Mouse (Mus musculus) T-helper 1 cell (primary cell): ENCODE results near the gene BC049715.
"Not testable (repeated sequence)": the region's sequence is repeated elsewhere in the genome, so short reads cannot be mapped to it uniquely, and the experiment has no call there.

Source experiments
- in situ Hi-C: fragments of 300-600 bp; cut with MboI, MseI; formaldehyde crosslinking; loops from one replicate; pipeline ENCODE4 v1.15.1; 2025; ENCODE audit warnings: high pct_unique_total_duplicates

The BC049715 gene

DNA sequence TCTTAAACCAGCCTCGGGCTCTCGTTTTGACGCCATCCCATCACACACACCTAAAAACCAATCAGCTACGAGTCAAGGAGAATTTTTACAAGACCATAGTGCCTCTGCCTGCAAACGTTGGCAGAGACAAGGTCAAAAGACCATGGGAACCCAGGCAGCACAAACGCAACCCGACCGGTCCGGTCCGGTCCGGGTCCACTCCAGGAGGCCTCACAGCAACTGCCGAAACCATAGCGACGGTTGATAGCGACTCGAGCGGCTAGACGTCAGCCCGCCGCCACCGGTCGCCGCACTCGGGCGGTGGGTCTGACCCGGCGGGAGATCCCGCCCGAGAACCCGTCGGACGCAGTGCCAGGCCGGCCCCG lies at the start of gene BC049715:
Gene BC049715 (plus strand): TSS at position 111 of the 365 bp plus-strand sequence.
- in situ Hi-C loops, result no loop called here

DNA sequence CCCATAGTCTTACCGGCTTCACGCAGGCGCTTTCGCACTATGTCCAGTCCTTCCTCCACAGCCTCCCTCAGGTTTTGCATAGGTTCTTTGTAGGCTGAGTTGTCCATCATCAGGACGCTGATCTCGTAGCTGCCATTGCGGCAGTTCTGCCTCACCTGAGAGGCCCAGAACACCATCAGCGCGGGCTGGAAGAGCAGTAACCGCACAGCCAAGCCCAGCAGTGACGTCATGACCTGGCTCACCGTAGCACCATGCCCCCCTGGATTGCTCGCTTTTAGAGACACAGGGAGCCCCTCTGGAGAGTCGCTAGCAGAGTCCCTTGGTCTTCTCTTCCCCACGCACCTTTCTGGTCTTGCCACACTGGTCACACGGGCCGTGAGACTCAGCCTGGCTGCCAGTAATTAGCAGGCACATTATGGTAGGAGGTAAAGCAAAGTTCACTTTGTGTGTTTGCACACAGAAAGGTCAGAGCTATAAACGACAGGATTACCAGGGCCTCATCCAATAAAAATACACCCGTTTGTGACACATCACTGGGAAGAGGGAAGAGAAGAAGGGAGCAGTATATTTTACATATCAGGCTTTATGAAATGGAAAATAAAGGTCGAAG lies 45.9 kb upstream of the BC049715 start, which contains the start of gene Gucy2c:
Gene Gucy2c (minus strand): TSS at position 389 of the 610 bp plus-strand sequence.
- in situ Hi-C loops, result no loop called here

DNA sequence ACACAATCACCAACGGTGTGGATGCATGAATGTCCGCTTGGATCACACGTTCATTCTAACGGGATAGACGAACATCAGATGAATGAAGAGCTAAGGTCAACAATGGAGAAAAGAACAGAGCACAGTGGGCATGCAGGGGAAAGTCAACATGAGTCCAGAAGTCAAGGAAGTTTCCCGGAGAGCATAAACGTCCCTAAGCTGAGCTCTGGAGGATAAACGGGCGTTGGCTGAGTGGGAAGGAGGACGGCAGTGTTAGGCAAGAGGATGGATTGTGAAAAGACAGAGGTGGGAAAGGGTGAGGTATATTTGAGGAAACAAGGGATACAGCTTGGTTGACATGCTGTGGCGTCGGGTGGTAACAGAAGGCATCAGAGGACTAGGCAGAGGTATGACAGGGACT lies 45.3 kb upstream of the BC049715 start:
- in situ Hi-C loops, result no loop called here

DNA sequence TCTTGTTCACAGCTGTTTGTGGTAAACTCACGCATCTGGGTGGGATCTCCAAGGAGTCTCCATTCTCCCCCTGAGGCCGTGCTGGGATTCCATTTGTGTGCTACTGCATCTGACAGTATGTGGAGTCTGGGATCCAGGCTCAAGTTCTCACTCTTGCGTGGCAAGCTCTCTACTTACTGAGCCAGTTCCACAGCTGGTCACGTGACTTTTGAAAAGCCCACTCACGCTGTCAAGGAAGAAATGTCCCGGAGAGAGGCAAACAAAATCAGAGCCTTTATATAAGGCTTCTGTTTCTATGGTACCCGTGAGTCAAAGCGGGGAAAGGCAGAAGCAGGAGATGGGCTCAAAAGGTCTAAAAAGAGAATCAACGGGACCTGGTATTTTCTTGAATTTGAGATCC lies 44.7 kb upstream of the BC049715 start:
- in situ Hi-C loops, result no loop called here

DNA sequence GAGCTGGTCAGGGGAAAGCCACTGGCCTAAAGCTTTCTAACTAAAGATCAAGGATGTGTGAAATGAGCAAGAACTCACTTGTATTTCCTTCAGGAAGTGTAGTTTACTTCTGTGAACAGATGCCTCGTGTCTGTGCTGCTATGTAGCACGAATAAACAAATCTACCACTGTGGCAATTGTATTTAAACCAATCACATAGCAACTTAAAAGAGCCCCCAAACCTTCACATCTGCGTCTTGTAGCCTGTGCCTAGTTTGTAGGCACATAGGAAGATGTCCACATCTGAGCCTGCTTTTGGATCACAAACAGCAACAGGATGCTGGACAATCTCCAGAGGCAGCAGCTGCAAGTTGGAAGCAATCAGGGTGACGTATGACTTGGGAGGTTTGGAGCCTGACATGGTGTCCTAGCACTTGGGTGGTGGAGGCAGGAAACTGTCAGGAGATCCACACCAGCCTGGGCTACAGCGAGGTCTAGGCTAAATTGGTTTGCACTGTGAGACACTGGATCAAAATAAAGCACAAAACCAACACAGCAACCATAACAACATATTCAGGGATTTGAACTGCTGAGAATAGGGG lies 37.9 kb upstream of the BC049715 start:
- in situ Hi-C loops, result no loop called here

DNA sequence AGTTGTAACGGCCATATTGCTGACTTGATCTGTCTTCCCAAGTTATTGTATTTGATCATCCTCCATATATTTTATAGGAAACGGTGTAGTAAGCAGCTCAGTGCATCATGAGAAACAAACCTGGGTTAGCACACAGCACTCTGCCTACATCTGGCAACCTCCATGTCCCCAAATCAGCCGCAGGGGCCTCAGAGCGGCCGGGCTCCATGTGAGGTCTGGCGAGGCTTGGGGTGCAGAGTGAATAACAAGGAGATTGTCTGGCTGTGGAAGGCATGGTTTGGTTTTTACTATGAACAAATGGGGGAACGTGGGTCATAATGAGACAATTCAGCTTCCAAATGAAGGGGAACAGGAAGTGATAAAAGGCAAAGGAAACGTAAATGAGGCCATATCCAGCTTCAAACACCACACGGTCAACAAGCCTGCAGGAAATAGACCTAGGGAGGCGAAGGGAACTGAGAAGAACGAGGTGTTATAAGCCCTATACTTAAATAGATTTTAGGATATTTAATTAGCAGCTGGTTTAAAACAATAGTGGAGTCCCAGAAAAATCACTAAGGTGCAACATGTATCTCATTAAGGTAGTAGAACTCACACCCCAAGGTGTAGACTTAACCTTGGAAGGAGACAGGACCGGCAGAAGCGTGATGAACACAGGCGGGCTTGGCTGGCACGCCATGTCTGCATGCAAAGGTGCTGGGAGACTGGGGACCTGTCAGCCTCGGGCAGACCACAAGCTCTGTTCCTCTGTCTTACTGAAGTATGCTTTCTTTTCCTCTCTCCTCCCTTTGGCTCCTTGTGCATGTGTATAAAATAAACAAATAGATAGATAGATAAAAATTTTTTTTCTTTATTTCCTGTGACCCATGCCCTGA lies 34.3 kb upstream of the BC049715 start:
- in situ Hi-C loops, result no loop called here

DNA sequence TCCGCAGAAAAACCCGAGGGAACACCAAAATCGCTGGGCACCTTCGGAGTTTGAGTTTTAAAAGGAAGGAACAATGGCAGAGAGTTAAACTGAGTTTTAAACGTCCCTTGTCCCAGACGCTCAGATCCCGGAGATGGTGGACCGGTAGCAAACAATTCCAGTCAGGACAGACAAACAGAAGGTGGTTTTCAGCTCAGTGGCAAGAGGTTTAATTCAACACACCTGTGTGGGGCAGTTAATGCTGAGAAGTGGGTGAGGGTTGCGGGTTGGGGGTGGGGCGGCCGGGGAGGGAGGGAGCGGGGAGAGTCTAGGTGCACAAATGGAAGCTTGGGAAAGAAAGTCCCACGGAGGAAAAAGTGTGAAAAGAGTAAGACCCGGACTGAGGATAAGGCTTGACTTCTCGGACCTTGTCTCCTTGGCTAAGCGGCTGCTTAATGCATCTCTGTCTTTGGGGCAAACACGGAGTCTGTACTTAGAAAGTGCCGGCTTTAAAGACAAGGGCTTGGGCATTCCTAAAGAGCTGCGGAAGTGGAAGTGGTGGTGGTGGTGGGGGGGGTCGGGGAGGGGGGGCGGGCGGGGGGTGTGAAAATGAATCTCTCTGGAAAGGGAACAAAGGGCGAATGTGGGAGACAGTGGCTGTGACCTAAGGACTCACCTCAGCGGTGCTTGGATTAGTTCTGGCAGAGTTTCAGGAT lies 33.4 kb upstream of the BC049715 start:
- in situ Hi-C loops, result no loop called here

DNA sequence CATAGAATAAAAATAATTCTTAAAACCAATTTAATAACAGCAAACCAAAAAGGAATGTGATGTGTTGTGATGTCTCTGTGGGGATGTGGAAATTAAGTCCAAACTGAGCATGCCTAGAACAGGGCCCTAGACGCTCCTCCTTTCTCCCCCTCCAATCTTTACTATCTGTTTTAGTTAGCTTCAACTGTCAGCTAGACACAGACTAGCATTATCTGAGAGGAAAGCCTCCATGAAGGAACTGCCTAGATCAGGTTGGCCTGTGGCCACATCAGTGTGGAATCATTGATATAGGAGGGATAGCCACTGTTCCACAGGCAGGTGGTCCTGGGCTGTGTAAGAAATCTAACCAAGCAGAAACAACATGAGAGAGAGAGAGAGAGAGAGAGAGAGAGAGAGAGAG lies 32.3 kb upstream of the BC049715 start:
- in situ Hi-C loops, result no loop called here

DNA sequence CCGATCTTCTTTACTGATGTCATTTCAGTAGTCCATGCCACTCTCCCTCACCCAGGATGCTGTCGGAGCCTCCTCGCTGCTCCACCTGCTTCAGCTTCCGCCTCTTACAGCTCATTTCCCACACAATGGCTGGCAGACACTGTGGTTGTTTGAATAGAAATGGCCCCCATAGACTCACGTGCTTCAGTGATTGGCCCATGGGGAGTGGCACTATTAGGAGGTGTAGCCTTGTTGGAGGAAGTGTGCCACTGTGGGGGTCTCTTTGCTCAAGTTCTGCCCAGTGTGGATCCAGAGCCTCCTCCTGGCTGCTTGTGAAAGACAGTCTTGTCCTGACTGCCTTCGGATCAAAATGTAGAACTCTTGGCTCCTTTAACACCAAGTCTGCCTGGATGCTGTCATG lies 31.6 kb upstream of the BC049715 start:
- in situ Hi-C loops, result no loop called here

DNA sequence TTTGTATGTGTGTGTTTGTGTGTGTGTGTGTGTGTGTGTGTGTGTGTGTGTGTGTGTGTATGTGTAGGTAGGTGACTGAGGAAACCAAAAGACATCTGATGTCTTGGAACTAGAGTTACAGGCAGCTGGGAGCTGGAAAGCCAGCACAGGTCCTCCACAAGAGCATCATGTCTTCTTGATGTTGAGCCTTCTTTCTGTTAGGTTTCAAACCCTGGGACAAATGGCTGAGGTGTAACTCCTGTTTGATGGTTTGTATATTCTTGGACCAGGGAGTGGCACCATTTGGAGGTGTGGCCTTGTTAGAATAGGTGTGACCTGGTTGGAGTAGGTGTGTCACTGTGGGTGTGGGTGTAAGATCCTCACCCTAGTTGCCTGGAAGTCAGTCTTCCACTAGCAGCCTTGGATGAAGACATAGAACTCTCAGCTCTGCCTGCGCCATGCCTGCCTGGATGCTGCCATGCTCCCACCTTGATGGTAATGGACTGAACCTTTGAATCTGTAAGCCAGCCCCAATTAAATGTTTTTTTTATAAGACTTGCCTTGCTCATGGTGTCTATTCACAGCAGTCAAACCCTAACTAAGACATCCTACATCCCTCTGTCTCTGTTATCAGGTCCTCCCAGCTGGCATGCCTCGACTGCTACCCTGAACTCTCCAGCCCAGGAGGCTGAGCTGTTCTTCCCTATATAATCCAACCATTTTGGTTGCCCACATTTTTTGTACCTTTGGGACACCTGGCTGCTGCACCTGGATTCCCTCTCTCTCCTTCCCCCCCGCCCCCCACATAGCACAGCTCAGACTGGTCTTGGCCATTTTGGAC lies 29.3 kb upstream of the BC049715 start:
- in situ Hi-C loops, result not testable (repeated sequence)

DNA sequence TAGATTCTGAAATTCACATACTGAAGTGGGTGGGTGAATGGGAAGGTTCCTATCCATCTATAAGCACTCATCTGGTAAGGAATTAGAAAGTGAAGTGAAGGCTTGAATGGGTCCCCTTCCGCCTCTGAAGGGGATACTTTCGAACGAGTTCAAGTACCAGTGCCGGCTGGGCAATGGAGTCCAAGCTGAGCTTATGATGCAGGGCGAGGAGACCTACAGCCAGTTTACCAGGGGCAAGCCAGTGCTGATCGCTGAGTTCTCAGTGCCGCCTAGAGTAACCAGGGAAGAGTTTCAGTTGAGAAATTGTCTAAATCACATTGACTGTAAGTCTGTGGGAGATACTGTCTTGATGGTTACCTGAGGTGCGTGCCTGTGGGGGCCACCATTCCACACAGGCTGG lies 26.7 kb upstream of the BC049715 start:
- in situ Hi-C loops, result no loop called here

DNA sequence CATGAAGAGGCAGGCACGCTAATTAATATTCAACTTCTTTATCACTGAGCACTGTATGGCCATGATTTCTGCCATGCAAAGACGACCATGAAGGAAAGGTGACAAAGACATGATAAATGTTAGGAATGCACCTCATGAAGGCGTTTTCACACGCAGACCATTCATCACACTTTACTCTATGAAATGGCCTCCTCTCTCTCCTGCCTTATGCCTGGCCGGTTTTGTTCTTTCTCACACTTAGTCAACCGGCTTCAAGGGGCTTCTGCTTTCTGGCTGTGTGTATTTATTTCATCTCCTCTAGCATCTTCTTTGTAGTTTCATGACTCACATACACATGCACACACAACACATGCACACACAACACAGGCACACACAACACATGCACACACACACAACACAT lies 26.2 kb upstream of the BC049715 start:
- in situ Hi-C loops, result no loop called here

DNA sequence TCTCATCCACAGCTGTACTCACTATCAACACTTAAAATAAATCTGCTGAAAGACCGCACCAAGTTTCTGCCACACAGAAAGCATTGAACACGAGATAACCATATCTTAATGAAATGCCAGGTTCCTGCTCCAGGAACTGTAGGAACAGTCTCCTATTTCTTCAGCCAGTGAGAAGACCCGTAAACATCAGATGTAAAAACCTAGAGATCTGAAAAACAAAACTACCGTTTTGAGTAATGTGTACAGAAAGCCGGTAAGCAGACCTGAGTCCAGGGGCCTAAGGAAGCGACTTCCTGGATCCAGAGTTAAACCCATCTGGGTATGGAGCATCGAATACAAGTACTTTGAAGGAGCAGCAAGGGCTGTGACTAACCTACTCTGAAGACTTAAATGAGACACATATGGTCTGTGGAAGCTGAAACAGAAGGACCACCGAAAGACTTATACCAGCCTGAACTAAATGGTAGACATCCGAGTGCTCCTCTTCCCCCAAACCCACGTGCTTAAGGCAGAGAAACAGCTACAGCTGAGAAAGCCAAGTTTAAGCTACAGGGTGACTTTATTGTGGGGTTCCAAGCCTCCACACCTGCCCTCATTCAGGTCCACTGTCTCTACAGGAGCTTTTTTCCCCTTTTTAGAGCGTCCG lies 24.2 kb upstream of the BC049715 start:
- in situ Hi-C loops, result no loop called here

DNA sequence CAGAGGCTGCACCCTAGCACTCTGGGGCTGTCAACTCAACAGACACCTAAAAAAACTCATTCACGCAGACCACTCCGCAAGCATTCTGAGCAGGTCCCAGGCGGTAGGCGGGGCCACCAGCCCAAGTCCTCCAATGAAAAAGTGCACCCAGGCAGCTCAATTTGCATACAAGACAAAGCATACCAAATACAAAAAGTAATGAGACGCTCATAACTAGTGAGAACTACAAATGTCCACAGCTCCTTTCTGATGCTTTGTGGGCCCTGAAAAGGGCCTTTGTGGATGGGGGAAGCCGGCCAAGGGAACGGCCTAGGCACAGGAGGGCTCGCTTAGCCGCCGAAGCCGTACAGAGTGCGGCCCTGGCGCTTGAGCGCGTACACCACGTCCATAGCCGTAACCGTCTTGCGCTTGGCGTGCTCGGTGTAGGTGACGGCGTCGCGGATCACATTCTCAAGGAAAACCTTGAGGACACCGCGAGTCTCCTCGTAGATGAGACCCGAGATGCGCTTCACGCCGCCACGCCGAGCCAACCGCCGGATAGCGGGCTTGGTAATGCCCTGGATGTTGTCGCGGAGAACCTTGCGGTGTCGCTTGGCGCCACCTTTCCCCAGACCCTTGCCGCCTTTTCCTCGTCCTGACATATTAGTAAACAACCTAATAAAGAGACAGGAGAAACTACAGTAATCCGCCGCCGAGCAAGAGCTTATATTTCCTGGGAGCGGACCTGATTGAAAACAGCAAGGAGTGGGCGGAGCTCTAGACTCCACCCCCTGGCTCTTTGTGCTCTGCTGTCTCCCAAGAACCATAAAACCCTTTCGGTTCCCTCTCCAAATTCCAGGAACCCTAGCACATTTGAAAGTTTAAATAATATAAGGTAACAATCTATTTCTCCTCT lies 23.4 kb upstream of the BC049715 start, which contains the start of gene Hist4h4:
Gene Hist4h4 (minus strand): TSS at position 677 of the 895 bp plus-strand sequence.
- in situ Hi-C loops, result no loop called here

DNA sequence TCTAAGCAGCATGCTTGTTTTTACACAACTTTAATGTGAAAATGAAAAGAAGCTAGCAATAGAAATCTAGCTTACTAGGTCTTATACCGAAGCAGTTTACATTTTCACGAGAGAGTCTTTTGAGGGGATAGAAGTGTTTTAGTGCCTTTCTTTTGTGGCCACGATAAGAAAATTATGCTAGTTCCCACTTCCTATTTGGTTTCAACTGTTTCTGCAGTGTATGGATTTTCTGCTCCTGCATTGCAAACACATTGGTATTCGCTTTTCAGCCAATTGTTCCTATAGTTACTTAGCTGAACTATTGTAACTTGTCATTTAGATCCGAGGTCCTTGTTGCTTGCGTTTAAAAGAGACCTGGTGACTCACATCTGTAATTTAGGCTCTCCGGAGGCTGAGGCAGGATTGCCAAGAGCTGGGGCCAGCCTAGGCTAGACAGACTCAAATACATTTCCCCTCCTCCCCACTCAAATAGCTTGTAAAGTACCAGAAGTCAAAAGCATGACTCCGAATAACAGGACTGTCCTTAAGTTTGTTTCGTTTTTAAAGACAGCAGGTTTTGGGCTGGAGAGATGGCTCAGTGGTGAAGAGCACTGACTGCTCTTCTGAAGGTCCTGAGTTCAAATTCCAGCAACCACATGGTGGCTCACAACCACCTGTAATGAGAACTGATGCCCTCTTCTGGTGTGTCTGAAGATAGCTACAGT lies 22.6 kb upstream of the BC049715 start:
- in situ Hi-C loops, result no loop called here

DNA sequence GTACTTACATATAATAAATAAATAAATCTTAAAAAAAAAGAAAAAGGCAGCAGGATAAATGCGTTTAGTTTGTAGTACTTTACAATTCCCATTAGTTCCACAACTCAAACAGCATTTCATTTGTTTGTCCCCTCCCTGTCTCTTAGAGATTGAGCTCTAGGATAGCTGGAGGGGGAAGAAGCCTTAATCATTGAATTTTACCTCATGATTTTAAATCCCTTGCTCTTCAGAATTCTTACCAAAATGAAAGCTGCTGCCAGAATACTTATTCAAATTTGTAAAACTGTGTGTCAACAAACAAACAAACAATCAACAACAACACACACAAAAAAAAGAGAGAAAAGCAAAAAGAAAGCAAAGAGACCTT lies 22.0 kb upstream of the BC049715 start:
- in situ Hi-C loops, result no loop called here

DNA sequence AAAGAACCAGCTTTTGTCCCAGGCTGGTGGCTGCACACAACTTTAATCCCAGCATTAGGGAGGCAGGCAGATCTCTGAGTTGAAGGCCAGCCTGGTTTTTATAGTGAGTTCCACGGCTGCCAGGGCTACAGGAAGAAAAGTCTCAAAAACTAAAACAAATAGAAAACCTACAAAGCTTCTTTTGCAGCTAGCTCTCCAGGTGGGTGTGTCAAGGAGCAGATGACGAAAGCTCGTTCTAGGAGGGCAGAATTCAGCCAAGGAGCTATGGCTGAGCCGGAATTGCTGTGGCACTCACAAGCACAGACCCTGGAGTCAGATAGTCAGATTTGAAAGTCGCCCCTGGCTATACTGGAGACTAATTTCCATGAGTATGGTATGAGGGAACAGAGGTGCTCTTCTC lies 20.6 kb upstream of the BC049715 start:
- in situ Hi-C loops, result no loop called here

DNA sequence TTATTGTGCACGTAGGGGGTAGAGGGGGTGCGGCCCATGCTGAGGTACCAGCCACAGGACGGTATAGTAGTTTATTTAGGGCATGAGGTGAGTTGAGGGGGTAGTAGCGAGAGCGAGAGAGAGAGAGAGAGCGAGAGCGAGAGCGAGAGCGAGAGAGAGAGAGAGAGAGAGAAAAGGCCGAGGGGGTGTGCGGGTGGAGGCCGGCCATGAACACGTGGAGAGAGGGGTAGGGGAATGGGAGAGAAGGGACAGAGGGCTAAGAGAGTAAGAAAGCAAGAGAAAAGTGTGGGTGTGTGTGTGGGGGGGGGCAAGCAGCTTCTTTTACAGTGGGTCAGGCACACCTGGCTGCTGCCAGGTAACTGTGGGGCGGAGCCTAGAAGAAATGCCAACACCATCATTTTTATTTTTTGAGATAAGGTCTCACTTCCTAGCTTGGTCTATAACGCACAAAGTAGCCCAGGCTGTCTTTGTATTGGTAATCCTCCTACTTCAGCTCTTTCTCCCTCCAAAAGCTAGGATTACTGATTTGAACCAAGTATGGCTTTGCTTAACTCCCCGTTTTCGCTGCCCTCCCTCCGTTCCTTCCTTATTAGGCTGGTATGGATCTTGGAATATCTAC lies 19.9 kb upstream of the BC049715 start:
- in situ Hi-C loops, result no loop called here

DNA sequence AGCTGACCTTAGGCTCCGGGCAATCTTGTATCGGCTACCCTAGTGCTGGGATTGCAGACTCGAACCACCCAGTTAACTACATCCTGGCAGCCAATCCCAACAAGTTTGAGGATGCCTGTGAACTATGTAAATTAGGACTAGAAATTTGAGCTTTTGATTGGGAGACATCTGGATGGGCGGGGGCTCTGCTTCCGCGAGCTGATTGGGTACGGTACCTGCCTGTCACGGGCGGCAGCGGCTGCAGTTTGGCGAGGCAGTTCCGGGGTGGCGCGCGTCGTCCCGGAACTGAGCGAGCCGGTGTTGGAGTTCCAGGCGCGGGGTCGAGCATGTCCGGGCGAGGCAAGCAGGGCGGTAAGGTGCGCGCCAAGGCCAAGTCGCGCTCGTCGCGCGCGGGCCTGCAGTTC lies 19.4 kb upstream of the BC049715 start, which contains the start of gene H2afj:
Gene H2afj (plus strand): TSS at position 231 of the 404 bp plus-strand sequence.
- in situ Hi-C loops, result no loop called here
